ENCODE assay signal across 8 mouse cellular contexts in genomic region chr5:64883906-64884591, GRCm38 (mm10). TPM values are rescaled to one million over a fixed set of nuclear protein-coding genes. Genes with fewer than 3 reads are reported as not detected.
DNase-seq lines count a peak whose midpoint lies in the region; ATAC-seq lines count a peak whose summit lies in the region.

No protein-coding gene starts in this region.

- H3K27ac ChIP-seq in intestine, embryonic 15.5 days = no peak overlapping the region

- intact Hi-C loops in left cerebral cortex, postnatal 10 days (cut with DNase I) = loop anchor here (10.0 kb wide), 2 partner anchors 81 to 371 kb away; partner anchors contain the start of gene Tlr6

- H3K4me2 ChIP-seq in intestine, embryonic 15.5 days (replicated peaks) = no peak overlapping the region

- H3K27me3 ChIP-seq in intestine, embryonic 15.5 days (replicated peaks) = no peaks in the 10 kb centered on the region

- peak; percentile 88 for ATAC-seq in granulocyte monocyte progenitor cell, adult 5-6 weeks (replicated peaks; ENCODE audit: poor library complexity, severe bottlenecking)
- ATAC-seq in intestine, embryonic 15.5 days = peak; percentile 50; the same call in 1 of the 2 replicates

- H3K4me1 ChIP-seq in intestine, embryonic 15.5 days (replicated peaks) = 0 out of 2 replicates have a peak, but pooled peaks cover 3% of the 10 kb centered on the region

- H3K4me3 ChIP-seq in intestine, embryonic 15.5 days (replicated peaks) = no peak overlapping the region

- H3K36me3 ChIP-seq in intestine, embryonic 15.5 days = no peaks in the 10 kb centered on the region

- peak; percentile 82 for DNase-seq in A20 (ENCODE audit: low read depth, low spot score)
- peak; percentile 62 for DNase-seq in MEL-GATA-1-ER (ENCODE audit: extremely low read depth, low read depth)
- DNase-seq in lung, postnatal 4 days = peak; percentile 54 to 55
- DNase-seq in T-cell, adult 2 months (ENCODE audit: low spot score) = no peak
- no peak for DNase-seq in left cerebral cortex, postnatal 10 days (ENCODE audit: extremely low spot score in 1 of 2, low spot score in 2 of 2)
- no peak for DNase-seq in adrenal gland, postnatal 25 days

- no peaks in the 10 kb centered on the region for H3K9me3 ChIP-seq in intestine, embryonic 15.5 days

- H3K9ac ChIP-seq in intestine, embryonic 15.5 days = no peak overlapping the region

- WGBS in intestine, embryonic 15.5 days = 61% methylated on average over 8 of the region's 8 CpGs

RNA-seq across cellular contexts. Expression of gene Tlr1, which starts 49.3 kb away (rescaled TPM):
- 11.1 and 11.3 TPM in 2 replicates for total RNA-seq in granulocyte monocyte progenitor cell, adult 5-6 weeks (2014; fragmentation: Nextera tagmentation)
- total RNA-seq in granulocyte monocyte progenitor cell, adult 5-6 weeks (2017) = 3.7 and 7.2 TPM in 2 replicates
- polyA plus RNA-seq in intestine, embryonic 15.5 days (2015; fragmentation: Nextera tagmentation; extraction: Ambion mirVana) = 1.0 and 1.3 TPM in 2 replicates
- under 1 TPM; 0.30 to 0.32 TPM for total RNA-seq in left cerebral cortex, postnatal 10 days (2021)
- total RNA-seq in adrenal gland, postnatal 25 days (2021) = 1.3 and 1.4 TPM in 2 replicates

Comparison
In these comparisons a context has a peak if more than half of its experiments do, and no peak if none do; other contexts are left out.
1. DNase-seq: peak in A20 (single experiment), MEL-GATA-1-ER (single experiment) and lung, postnatal 4 days (2 of 2); none in T-cell, adult 2 months (single experiment), left cerebral cortex, postnatal 10 days (0 of 2) and adrenal gland, postnatal 25 days (single experiment).